Mouse (Mus musculus) R1 (cell line): Measurements from ENCODE around the gene Qpctl.

Source experiments
- DNase-seq: peaks from one replicate; pipeline ENCODE4 v3.0.0-alpha.2; 2018; ENCODE audit warnings: low read depth, low spot score

Qpctl gene

GRCm38 (mm10) chr7:19148875-19149541 lies at the start of gene Qpctl:
Gene Qpctl (minus strand): TSS chr7:19149291.
- peak; percentile 100 for DNase-seq

- DNase-seq = peak; percentile 80
These were observed 48.9 kb upstream of the Qpctl start for GRCm38 (mm10) chr7:19197985-19198384.

- peak; percentile 85 for DNase-seq
These were observed 47.6 kb upstream of the Qpctl start for GRCm38 (mm10) chr7:19196676-19197075.

GRCm38 (mm10) chr7:19194676-19195075 lies 45.6 kb upstream of the Qpctl start:
- DNase-seq = peak; percentile 70

GRCm38 (mm10) chr7:19184758-19185157 lies 35.7 kb upstream of the Qpctl start:
- no peak for DNase-seq

GRCm38 (mm10) chr7:19184250-19184649 lies 35.2 kb upstream of the Qpctl start:
- no peak for DNase-seq

- peak; percentile 90 for DNase-seq
These were observed 31.9 kb upstream of the Qpctl start for GRCm38 (mm10) chr7:19180862-19181429.

- DNase-seq = peak; percentile 85
These were observed 30.8 kb upstream of the Qpctl start for GRCm38 (mm10) chr7:19179936-19180335.

- DNase-seq = peak; percentile 79
These were observed 30.1 kb upstream of the Qpctl start for GRCm38 (mm10) chr7:19179173-19179572.

GRCm38 (mm10) chr7:19178443-19179092 lies 29.5 kb upstream of the Qpctl start:
- peak; percentile 90 for DNase-seq

- no peak for DNase-seq
These were observed 28.9 kb upstream of the Qpctl start for GRCm38 (mm10) chr7:19178035-19178434.

- no peak for DNase-seq
These were observed 28.1 kb upstream of the Qpctl start for GRCm38 (mm10) chr7:19177216-19177615.

- DNase-seq = no peak
These were observed 27.4 kb upstream of the Qpctl start for GRCm38 (mm10) chr7:19176516-19176947.

GRCm38 (mm10) chr7:19175708-19176515 lies 26.8 kb upstream of the Qpctl start, which contains the start of gene Eml2:
Gene Eml2 (plus strand): TSS chr7:19176421.
- peak; percentile 98 for DNase-seq

- peak; percentile 86 for DNase-seq
These were observed 23.8 kb upstream of the Qpctl start for GRCm38 (mm10) chr7:19172874-19173273.

GRCm38 (mm10) chr7:19171831-19172230 lies 22.7 kb upstream of the Qpctl start:
- no peak for DNase-seq

GRCm38 (mm10) chr7:19170142-19170541 lies 21.1 kb upstream of the Qpctl start:
- DNase-seq = no peak

- DNase-seq = no peak
These were observed 20.4 kb upstream of the Qpctl start for GRCm38 (mm10) chr7:19169506-19169905.

GRCm38 (mm10) chr7:19166990-19167389 lies 17.9 kb upstream of the Qpctl start:
- peak; percentile 27 for DNase-seq

GRCm38 (mm10) chr7:19165656-19166423 lies 16.7 kb upstream of the Qpctl start, which contains the start of gene Gipr:
Gene Gipr (minus strand): TSS chr7:19166127.
- peak; percentile 34 for DNase-seq

- peak; percentile 85 for DNase-seq
These were observed 15.9 kb upstream of the Qpctl start for GRCm38 (mm10) chr7:19164978-19165377.
